Mouse (Mus musculus): ENCODE measurements around the gene Tcf3. TPM values are rescaled to one million over a fixed set of nuclear protein-coding genes. Genes with fewer than 3 reads are reported as not detected.

The Tcf3 gene
- polyA plus RNA-seq, 1 experiment from 2014 or later = 149 TPM

GRCm38 (mm10) chr10:80390697-80391096, 42.8 kb downstream of the Tcf3 start:
- no peaks in the 10 kb centered on the region for H3K9me3 ChIP-seq (ENCODE audit: control insufficient read depth, low read length)
- ATAC-seq (replicated peaks; ENCODE audit: low FRiP score) (no peak), DNase-seq (ENCODE audit: low spot score) (no peak)
- peaks cover 50% of the 10 kb centered on the region for H3K36me3 ChIP-seq (ENCODE audit: control insufficient read depth, insufficient read depth, low read length)
- no peak overlapping the region for H3K9ac ChIP-seq (ENCODE audit: low read depth, low read length)
- peaks cover 23% of the 10 kb centered on the region for H3K4me1 ChIP-seq (replicated peaks; ENCODE audit: control insufficient read depth, insufficient read depth, low read length)
- no peak overlapping the region for H3K27ac ChIP-seq (ENCODE audit: low read depth, low read length)
- no peak overlapping the region for H3K4me3 ChIP-seq (ENCODE audit: low read depth, low read length)
- H3K4me2 ChIP-seq = no peak overlapping the region
- WGBS = 87% methylated on average over 9 of the region's 9 CpGs
- no peaks in the 10 kb centered on the region for H3K27me3 ChIP-seq (replicated peaks; ENCODE audit: control insufficient read depth, insufficient read depth, low read length)

- H3K9ac ChIP-seq (ENCODE audit: low read depth, low read length) = no peak overlapping the region
- no peak overlapping the region for H3K4me3 ChIP-seq (ENCODE audit: low read depth, low read length)
- H3K9me3 ChIP-seq (ENCODE audit: control insufficient read depth, low read length) = no peaks in the 10 kb centered on the region
- peaks cover 38% of the 10 kb centered on the region for H3K4me1 ChIP-seq (replicated peaks; ENCODE audit: control insufficient read depth, insufficient read depth, low read length)
- WGBS = 67% methylated on average over 4 of the region's 4 CpGs
- no peak overlapping the region for H3K4me2 ChIP-seq
- peak overlapping the region; percentile 23 for H3K27ac ChIP-seq (ENCODE audit: low read depth, low read length)
- peaks cover 36% of the 10 kb centered on the region for H3K36me3 ChIP-seq (ENCODE audit: control insufficient read depth, insufficient read depth, low read length)
- no peak for DNase-seq (ENCODE audit: low spot score)
- no peak for ATAC-seq (replicated peaks; ENCODE audit: low FRiP score)
- no peaks in the 10 kb centered on the region for H3K27me3 ChIP-seq (replicated peaks; ENCODE audit: control insufficient read depth, insufficient read depth, low read length)
Observed at GRCm38 (mm10) chr10:80389185-80389708, 44.2 kb downstream of the Tcf3 start.

GRCm38 (mm10) chr10:80388731-80389130, 44.7 kb downstream of the Tcf3 start:
- Histone ChIP-seq H3K36me3 (ENCODE audit: control insufficient read depth, insufficient read depth, low read length) (peaks cover 31% of the 10 kb centered on the region), H3K27me3 (replicated peaks; ENCODE audit: control insufficient read depth, insufficient read depth, low read length) (no peaks in the 10 kb centered on the region), H3K4me2 (peak overlapping the region; percentile 95), H3K27ac (ENCODE audit: low read depth, low read length) (peak overlapping the region; percentile 23; the same call in 1 of the 2 replicates), H3K9me3 (ENCODE audit: control insufficient read depth, low read length) (no peaks in the 10 kb centered on the region), H3K4me3 (ENCODE audit: low read depth, low read length) (no peak overlapping the region), H3K4me1 (replicated peaks; ENCODE audit: control insufficient read depth, insufficient read depth, low read length) (peaks cover 43% of the 10 kb centered on the region), H3K9ac (ENCODE audit: low read depth, low read length) (peak overlapping the region; percentile 86)
- WGBS = 20% methylated on average over 2 of the region's 2 CpGs
- no peak for DNase-seq (ENCODE audit: low spot score)
- ATAC-seq (replicated peaks; ENCODE audit: low FRiP score) = no peak

GRCm38 (mm10) chr10:80387522-80387959, 45.9 kb downstream of the Tcf3 start, which contains the start of gene Mex3d:
Mex3d (minus strand) TSS chr10:80387659.
- ATAC-seq (replicated peaks; ENCODE audit: low FRiP score) (peak; percentile 58; the same call in 1 of the 2 replicates), DNase-seq (ENCODE audit: low spot score) (peak; percentile 88)
- peaks cover 43% of the 10 kb centered on the region for H3K4me1 ChIP-seq (replicated peaks; ENCODE audit: control insufficient read depth, insufficient read depth, low read length)
- H3K27me3 ChIP-seq (replicated peaks; ENCODE audit: control insufficient read depth, insufficient read depth, low read length) = no peaks in the 10 kb centered on the region
- peak within 1 kb of the TSS; percentile 86 for H3K9ac ChIP-seq (ENCODE audit: low read depth, low read length)
- H3K4me2 ChIP-seq = peak within 1 kb of the TSS; percentile 95
- H3K4me3 ChIP-seq (ENCODE audit: low read depth, low read length) = peak within 1 kb of the TSS; percentile 88
- H3K9me3 ChIP-seq (ENCODE audit: control insufficient read depth, low read length) = no peaks in the 10 kb centered on the region
- peak within 1 kb of the TSS; percentile 60 for H3K27ac ChIP-seq (ENCODE audit: low read depth, low read length)
- 0% methylated on average over 11 of the region's 61 CpGs for WGBS
- peaks cover 19% of the 10 kb centered on the region for H3K36me3 ChIP-seq (ENCODE audit: control insufficient read depth, insufficient read depth, low read length)

- DNase-seq (ENCODE audit: low spot score) (no peak), ATAC-seq (replicated peaks; ENCODE audit: low FRiP score) (no peak)
- H3K9ac ChIP-seq (ENCODE audit: low read depth, low read length) = peak overlapping the region; percentile 86
- H3K36me3 ChIP-seq (ENCODE audit: control insufficient read depth, insufficient read depth, low read length) = peaks cover 19% of the 10 kb centered on the region
- H3K4me3 ChIP-seq (ENCODE audit: low read depth, low read length) = peak overlapping the region; percentile 88
- H3K27me3 ChIP-seq (replicated peaks; ENCODE audit: control insufficient read depth, insufficient read depth, low read length) = no peaks in the 10 kb centered on the region
- peak overlapping the region; percentile 60 for H3K27ac ChIP-seq (ENCODE audit: low read depth, low read length)
- H3K4me2 ChIP-seq = peak overlapping the region; percentile 95
- H3K4me1 ChIP-seq (replicated peaks; ENCODE audit: control insufficient read depth, insufficient read depth, low read length) = peaks cover 43% of the 10 kb centered on the region
- 1% methylated on average over 72 of the region's 94 CpGs for WGBS
- no peaks in the 10 kb centered on the region for H3K9me3 ChIP-seq (ENCODE audit: control insufficient read depth, low read length)
Observed at GRCm38 (mm10) chr10:80386735-80387471, 46.5 kb downstream of the Tcf3 start.

- no peak for DNase-seq (ENCODE audit: low spot score)
- 8% methylated on average over 34 of the region's 34 CpGs for WGBS
- no peaks in the 10 kb centered on the region for H3K27me3 ChIP-seq (replicated peaks; ENCODE audit: control insufficient read depth, insufficient read depth, low read length)
- peak overlapping the region; percentile 8 for H3K27ac ChIP-seq (ENCODE audit: low read depth, low read length)
- H3K36me3 ChIP-seq (ENCODE audit: control insufficient read depth, insufficient read depth, low read length) = peaks cover 20% of the 10 kb centered on the region
- H3K4me1 ChIP-seq (replicated peaks; ENCODE audit: control insufficient read depth, insufficient read depth, low read length) = peaks cover 43% of the 10 kb centered on the region
- H3K9me3 ChIP-seq (ENCODE audit: control insufficient read depth, low read length) = no peaks in the 10 kb centered on the region
- H3K9ac ChIP-seq (ENCODE audit: low read depth, low read length) = peak overlapping the region; percentile 86
- peak overlapping the region; percentile 95 for H3K4me2 ChIP-seq
- no peak for ATAC-seq (replicated peaks; ENCODE audit: low FRiP score)
- H3K4me3 ChIP-seq (ENCODE audit: low read depth, low read length) = peak overlapping the region; percentile 88
Observed at GRCm38 (mm10) chr10:80385811-80386734, 47.4 kb downstream of the Tcf3 start.

- WGBS = 41% methylated on average over 7 of the region's 7 CpGs
Observed at GRCm38 (mm10) chr10:80385310-80385709, 48.1 kb downstream of the Tcf3 start.

GRCm38 (mm10) chr10:80384709-80385108, 48.7 kb downstream of the Tcf3 start:
- Histone ChIP-seq H3K36me3 (ENCODE audit: control insufficient read depth, insufficient read depth, low read length) (peaks cover 19% of the 10 kb centered on the region), H3K4me2 (peak overlapping the region; percentile 95), H3K9me3 (ENCODE audit: control insufficient read depth, low read length) (no peaks in the 10 kb centered on the region), H3K4me1 (replicated peaks; ENCODE audit: control insufficient read depth, insufficient read depth, low read length) (peaks cover 43% of the 10 kb centered on the region), H3K9ac (ENCODE audit: low read depth, low read length) (no peak overlapping the region), H3K27ac (ENCODE audit: low read depth, low read length) (peak overlapping the region; percentile 2; the same call in 1 of the 2 replicates), H3K27me3 (replicated peaks; ENCODE audit: control insufficient read depth, insufficient read depth, low read length) (no peaks in the 10 kb centered on the region), H3K4me3 (ENCODE audit: low read depth, low read length) (peak overlapping the region; percentile 88)
- no peak for DNase-seq (ENCODE audit: low spot score)
- peak; percentile 64 for ATAC-seq (replicated peaks; ENCODE audit: low FRiP score)
- WGBS = 49% methylated on average over 7 of the region's 7 CpGs

More at GRCm38 (mm10) chr10:80385310-80385709, 48.1 kb downstream of the Tcf3 start:
- Histone ChIP-seq H3K27me3 (replicated peaks; ENCODE audit: control insufficient read depth, insufficient read depth, low read length) (no peaks in the 10 kb centered on the region), H3K4me2 (peak overlapping the region; percentile 95), H3K27ac (ENCODE audit: low read depth, low read length) (peak overlapping the region; percentile 2; the same call in 1 of the 2 replicates), H3K9me3 (ENCODE audit: control insufficient read depth, low read length) (no peaks in the 10 kb centered on the region), H3K9ac (ENCODE audit: low read depth, low read length) (peak overlapping the region; percentile 86; the same call in 1 of the 2 replicates), H3K4me3 (ENCODE audit: low read depth, low read length) (peak overlapping the region; percentile 88), H3K4me1 (replicated peaks; ENCODE audit: control insufficient read depth, insufficient read depth, low read length) (peaks cover 43% of the 10 kb centered on the region), H3K36me3 (ENCODE audit: control insufficient read depth, insufficient read depth, low read length) (peaks cover 19% of the 10 kb centered on the region)
- ATAC-seq (replicated peaks; ENCODE audit: low FRiP score) (no peak), DNase-seq (ENCODE audit: low spot score) (no peak)

Measured in liver, embryonic 11.5 days (tissue).